Mouse (Mus musculus) embryonic fibroblast, embryonic 13.5 days (primary cell): Measurements from ENCODE around the gene 4930453N24Rik.

Experiments used
- CTCF ChIP-seq: IDR thresholded peaks from 2 replicates; pipeline ENCODE4 v1.5.1; 2011; ENCODE audit warnings: mild to moderate bottlenecking, control low read depth, low read length, moderate library complexity, borderline replicate concordance; ENCODE audit not compliant: insufficient read depth
- POLR2A ChIP-seq: IDR thresholded peaks from 2 replicates; pipeline ENCODE4 v1.6.1; 2011; ENCODE audit warnings: low read depth, mild to moderate bottlenecking, control low read depth, low read length, moderate library complexity

DNA sequence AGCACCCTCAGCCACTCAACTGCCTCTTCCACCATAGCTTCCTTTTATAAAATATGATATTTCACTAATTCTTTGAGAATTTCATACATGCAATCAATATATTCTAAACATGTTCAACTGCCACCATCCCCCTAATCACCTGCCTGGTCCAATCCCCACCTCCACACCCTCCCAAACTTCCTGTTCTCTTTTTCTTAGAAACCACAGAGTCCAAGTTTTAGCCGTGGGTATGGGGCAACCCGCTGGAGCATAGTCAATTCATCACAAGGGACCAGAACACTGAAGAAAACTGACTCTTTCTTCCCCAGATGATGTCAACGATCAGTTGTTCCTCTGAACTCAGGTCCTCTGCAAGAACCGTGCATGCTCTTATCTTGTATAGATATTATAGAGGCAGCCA lies 25.9 kb downstream of the 4930453N24Rik start:
- TF ChIP-seq CTCF (no peak), POLR2A (no peak)
